Mouse (Mus musculus) cerebellum, adult 2 months (tissue): ENCODE measurements around the gene Tlr8.
"Not testable (repeated sequence)": the region's sequence is repeated elsewhere in the genome, so short reads cannot be mapped to it uniquely, and the experiment has no call there.

Source experiments
- CTCF ChIP-seq: fragments of 200-500 bp; IDR thresholded peaks from 2 replicates; pipeline ENCODE4 v1.5.1; 2011; ENCODE audit warnings: low read depth, mild to moderate bottlenecking, control low read depth, low read length, moderate library complexity, borderline replicate concordance; ENCODE audit not compliant: insufficient read depth
- POLR2A ChIP-seq: fragments of 200-500 bp; IDR thresholded peaks from 2 replicates; pipeline ENCODE4 v1.6.1; 2011; ENCODE audit warnings: low read length, control low read depth, borderline replicate concordance; ENCODE audit not compliant: insufficient read depth

GRCm38 (mm10) chrX:167302061-167302460 lies 37.9 kb upstream of the Tlr8 start:
- TF ChIP-seq CTCF, POLR2A: not testable (repeated sequence)
